Mouse (Mus musculus) embryonic fibroblast, embryonic 13.5 days (primary cell): ENCODE measurements around the gene Sypl2.

Experiments
- CTCF ChIP-seq: IDR thresholded peaks from 2 replicates; pipeline ENCODE4 v1.5.1; 2011; ENCODE audit warnings: mild to moderate bottlenecking, control low read depth, low read length, moderate library complexity, borderline replicate concordance; ENCODE audit not compliant: insufficient read depth
- POLR2A ChIP-seq: IDR thresholded peaks from 2 replicates; pipeline ENCODE4 v1.6.1; 2011; ENCODE audit warnings: low read depth, mild to moderate bottlenecking, control low read depth, low read length, moderate library complexity

DNA sequence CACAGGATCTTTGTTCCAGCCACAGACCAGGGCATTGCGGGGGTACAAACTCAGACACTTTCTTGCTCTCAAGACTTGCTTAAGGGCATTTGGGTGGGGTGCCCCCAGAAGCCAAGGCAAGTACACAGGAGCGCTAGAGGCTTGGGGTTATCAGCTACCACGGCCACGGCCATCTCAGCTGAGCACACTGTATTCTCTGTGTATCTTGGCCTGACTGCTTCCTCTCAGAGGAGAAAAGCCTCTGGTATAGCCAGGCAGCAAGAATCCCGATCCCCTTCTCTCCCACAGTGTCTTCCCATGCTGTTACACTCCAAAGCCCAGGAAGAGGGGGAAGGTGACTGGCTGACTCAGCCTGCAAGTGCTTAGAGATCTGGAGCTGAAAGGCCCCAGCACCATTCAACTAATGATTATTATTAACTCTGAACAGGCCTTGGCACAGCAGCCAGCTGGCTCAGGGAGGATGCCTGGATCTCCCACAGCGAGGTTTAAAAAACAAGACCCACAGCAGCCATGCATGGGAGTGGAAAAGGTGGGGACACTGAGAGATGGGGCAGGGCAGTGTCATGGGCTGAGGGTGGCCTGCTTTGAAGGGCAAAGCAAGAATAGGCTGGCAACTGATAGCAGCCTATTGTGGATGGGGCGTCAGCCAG is 30.4 kb downstream of the Sypl2 start:
- TF ChIP-seq POLR2A (no peak), CTCF (no peak)
